Mouse (Mus musculus): Measurements from ENCODE around the gene 2410141K09Rik. TPM values are rescaled to one million over a fixed set of nuclear protein-coding genes. Genes with fewer than 3 reads are reported as not detected.
"Not testable (repeated sequence)": the region's sequence is repeated elsewhere in the genome, so short reads cannot be mapped to it uniquely, and the experiment has no call there.

Gene 2410141K09Rik
- not detected in 2 replicates for polyA plus RNA-seq (2016; fragmentation: Nextera tagmentation; extraction: Ambion mirVana)

GRCm38 (mm10) chr13:66441018-66441417 is at the start of gene 2410141K09Rik:
2410141K09Rik (minus strand) TSS chr13:66441118.
- not testable (repeated sequence) for H3K27ac ChIP-seq (replicated peaks); H3K9me3 ChIP-seq (replicated peaks); H3K27me3 ChIP-seq (ENCODE audit: low read depth, poor library complexity, severe bottlenecking); H3K4me3 ChIP-seq; H3K4me1 ChIP-seq; DNase-seq (ENCODE audit: low spot score); H3K36me3 ChIP-seq
- no CpG with 5 or more reads among the region's 6 CpGs for WGBS

DNA sequence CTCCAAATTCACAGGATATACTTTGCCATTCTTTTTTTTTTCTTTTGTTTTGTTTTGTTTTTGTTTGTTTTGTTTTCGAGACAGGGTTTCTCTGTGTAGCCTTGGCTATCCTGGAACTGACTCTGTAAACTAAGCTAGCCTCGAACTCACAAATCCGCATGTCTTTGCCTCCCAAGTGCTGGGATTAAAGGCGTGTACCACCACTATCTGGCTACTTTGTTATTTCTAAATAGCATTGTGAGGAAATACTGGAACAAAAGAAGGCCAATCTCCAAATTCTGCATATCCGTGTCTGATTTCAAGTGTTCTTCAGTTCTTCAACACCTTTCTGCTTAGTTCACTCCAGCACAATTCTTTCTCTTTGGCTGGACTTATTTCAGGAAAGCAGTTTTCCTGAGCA is 14.1 kb downstream of the 2410141K09Rik start:
- not testable (repeated sequence) for H3K4me1 ChIP-seq; DNase-seq (ENCODE audit: low spot score); H3K27ac ChIP-seq (replicated peaks); H3K36me3 ChIP-seq; H3K27me3 ChIP-seq (ENCODE audit: low read depth, poor library complexity, severe bottlenecking); H3K4me3 ChIP-seq; H3K9me3 ChIP-seq (replicated peaks)
- no CpG with 5 or more reads among the region's 5 CpGs for WGBS

DNA sequence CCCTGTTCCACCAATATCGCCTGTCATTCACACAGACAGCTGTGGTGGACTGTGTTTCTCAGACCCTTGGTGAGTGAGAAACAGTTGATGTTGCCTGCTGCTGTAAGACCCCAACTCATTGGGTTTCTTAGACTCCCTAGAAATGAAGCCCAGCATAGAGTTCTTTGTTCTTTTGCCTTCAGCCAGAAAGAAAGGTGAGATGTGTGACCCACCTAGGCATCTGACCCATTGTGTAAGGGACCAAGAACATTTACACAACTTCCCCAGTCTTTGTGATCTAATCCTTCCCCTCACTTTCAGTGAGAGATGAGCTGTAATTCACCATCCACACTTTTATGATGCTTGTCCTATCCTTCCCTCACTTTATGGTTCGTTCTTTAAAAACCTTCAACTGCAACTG is 26.0 kb downstream of the 2410141K09Rik start:
- not testable (repeated sequence) for DNase-seq (ENCODE audit: low spot score); H3K27me3 ChIP-seq (ENCODE audit: low read depth, poor library complexity, severe bottlenecking); H3K27ac ChIP-seq (replicated peaks); H3K36me3 ChIP-seq; H3K9me3 ChIP-seq (replicated peaks); H3K4me3 ChIP-seq; H3K4me1 ChIP-seq
- no CpG with 5 or more reads among the region's 2 CpGs for WGBS

Other genes with a start within 250 kb of the 2410141K09Rik start
- not detected in 2 replicates for gene Gm10772, start 213.5 kb downstream of the 2410141K09Rik start, polyA plus RNA-seq (2016; fragmentation: Nextera tagmentation; extraction: Ambion mirVana)